ENCODE assay signal across 17 mouse cellular contexts in genomic region chr4:84311371-84311770, GRCm38 (mm10).
"Had no signal": no experiment of that assay in that cellular context is flagged by ENCODE, and none has a peak within 500 bp of the region (broad histone marks: within the 10 kb centered on the region; RNA-seq: fewer than 3 reads in every experiment).

No protein-coding gene starts in this region.

- H3K9ac ChIP-seq: liver, postnatal 0 days; lung, embryonic 15.5 days; midbrain, embryonic 13.5 days; neural tube, embryonic 12.5 days; stomach, embryonic 15.5 days had no signal

- DNase-seq: liver, postnatal 0 days; lung, adult 2 months; lung, postnatal 14 days; lung, postnatal 36 days; right cerebral cortex, postnatal 14 days; thymus, adult 18-20 months; thymus, postnatal 14 days; thymus, postnatal 36 days had no signal

- ATAC-seq: liver, postnatal 0 days; lung, postnatal 0 days; midbrain, embryonic 13.5 days; midbrain, embryonic 16.5 days had no signal

- H3K4me2 ChIP-seq: lung, embryonic 15.5 days; midbrain, embryonic 11.5 days; midbrain, embryonic 13.5 days; neural tube, embryonic 12.5 days; stomach, embryonic 15.5 days had no signal

- H3K4me1 ChIP-seq: lung, embryonic 15.5 days; stomach, embryonic 15.5 days had no signal

- H3K27ac ChIP-seq: lung, embryonic 15.5 days; macrophage; midbrain, embryonic 13.5 days; neural tube, embryonic 12.5 days; stomach, embryonic 15.5 days had no signal

- H3K4me3 ChIP-seq: lung, embryonic 15.5 days; megakaryocyte, embryonic 14.5 days; midbrain, embryonic 13.5 days; neural tube, embryonic 12.5 days; stomach, embryonic 15.5 days had no signal

- H3K9me3 ChIP-seq: lung, embryonic 15.5 days; megakaryocyte, embryonic 14.5 days; midbrain, embryonic 13.5 days; neural tube, embryonic 12.5 days; stomach, embryonic 15.5 days had no signal

- H3K27me3 ChIP-seq: lung, embryonic 15.5 days; megakaryocyte, embryonic 14.5 days; neural tube, embryonic 12.5 days; stomach, embryonic 15.5 days had no signal

- H3K36me3 ChIP-seq: lung, embryonic 15.5 days; midbrain, embryonic 13.5 days; neural tube, embryonic 12.5 days; stomach, embryonic 15.5 days had no signal
